Mouse (Mus musculus) olfactory bulb, adult 2 months (tissue): ENCODE measurements around the gene Cfap52. TPM values are rescaled to one million over a fixed set of nuclear protein-coding genes. Genes with fewer than 3 reads are reported as not detected.

Experiments used
- H3K27ac ChIP-seq: fragments of 200-500 bp; 2 replicates; pipeline ENCODE4 v1.5.1; 2012; ENCODE audit warnings: low read depth, low read length; ENCODE audit not compliant: insufficient read depth
- H3K4me1 ChIP-seq: fragments of 200-500 bp; 2 replicates; pipeline ENCODE4 v1.6.1; 2012; ENCODE audit warnings: low read length; ENCODE audit not compliant: control insufficient read depth, insufficient read depth
- H3K4me3 ChIP-seq: fragments of 200-500 bp; 2 replicates; pipeline ENCODE4 v1.5.1; 2012; ENCODE audit warnings: mild to moderate bottlenecking, low read depth, low read length, moderate library complexity; ENCODE audit not compliant: insufficient read depth
- CTCF ChIP-seq: fragments of 200-500 bp; IDR thresholded peaks from 2 replicates; pipeline ENCODE4 v1.5.1; 2012; ENCODE audit warnings: low read depth, mild to moderate bottlenecking, low read length, moderate library complexity; ENCODE audit not compliant: insufficient read depth
- POLR2A ChIP-seq: fragments of 200-500 bp; IDR thresholded peaks from 2 replicates; pipeline ENCODE4 v1.6.1; 2012; ENCODE audit warnings: mild to moderate bottlenecking, low read depth, low read length, moderate library complexity; ENCODE audit not compliant: insufficient read depth
- WGBS: fragments of 180-500 bp; shearing (Covaris S2); methylation state at CpG from one replicate; pipeline ENCODE4 v1.1.7; 2018; 5-methylcytosine and 5-hydroxymethylcytosine counted together
- polyA plus RNA-seq: library from polyadenylated mRNA; stranded (reverse); fragments of >200 nt; gene quantifications from 2 replicates; pipeline ENCODE4 v1.2.4, GENCODE M21; 2012; ENCODE audit warnings: low replicate concordance; ENCODE audit not compliant: missing spikeins, insufficient read depth, insufficient read length

The Cfap52 gene
- polyA plus RNA-seq, 1 experiment, result not detected

DNA sequence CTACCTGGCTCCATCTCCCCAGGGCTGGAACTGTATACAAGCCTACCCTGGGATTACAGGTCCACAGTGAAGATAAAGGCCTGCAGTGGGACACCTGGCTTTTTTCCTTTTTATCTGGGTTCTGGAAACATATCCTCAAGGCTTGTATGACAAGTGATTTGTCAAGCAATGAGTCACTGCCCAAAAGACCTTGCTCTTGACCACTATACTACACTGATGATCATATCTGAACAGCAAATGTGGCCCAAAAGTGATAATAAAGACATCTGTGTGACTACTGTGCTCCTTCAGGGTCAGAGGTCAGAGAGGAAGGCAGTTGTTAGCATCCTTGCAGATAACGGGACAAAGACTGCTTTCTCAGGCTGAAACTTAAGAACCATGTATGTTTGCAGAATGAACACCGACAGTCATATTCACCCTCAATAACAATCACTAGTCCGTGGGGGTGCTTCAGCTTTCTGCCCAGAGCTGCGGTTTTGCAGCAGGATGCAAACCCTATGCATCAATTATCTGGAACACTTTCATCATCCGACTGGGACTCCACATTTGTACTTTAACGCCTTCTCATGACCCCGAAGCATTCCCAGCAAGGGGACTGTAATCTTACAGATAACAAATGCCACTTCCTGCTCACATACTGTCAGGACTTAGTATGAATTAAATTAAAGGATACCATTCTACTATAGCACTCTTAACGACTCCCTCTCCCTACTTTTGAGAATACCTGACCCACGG, 45.1 kb downstream of the Cfap52 start:
- WGBS, result 86% methylated on average over 9 of the region's 9 CpGs
- no peak overlapping the region for H3K4me3 ChIP-seq
- peaks cover 16% of the 10 kb centered on the region for H3K4me1 ChIP-seq
- no peak overlapping the region for H3K27ac ChIP-seq
- TF ChIP-seq CTCF, result no peak
- no peak for TF ChIP-seq POLR2A

DNA sequence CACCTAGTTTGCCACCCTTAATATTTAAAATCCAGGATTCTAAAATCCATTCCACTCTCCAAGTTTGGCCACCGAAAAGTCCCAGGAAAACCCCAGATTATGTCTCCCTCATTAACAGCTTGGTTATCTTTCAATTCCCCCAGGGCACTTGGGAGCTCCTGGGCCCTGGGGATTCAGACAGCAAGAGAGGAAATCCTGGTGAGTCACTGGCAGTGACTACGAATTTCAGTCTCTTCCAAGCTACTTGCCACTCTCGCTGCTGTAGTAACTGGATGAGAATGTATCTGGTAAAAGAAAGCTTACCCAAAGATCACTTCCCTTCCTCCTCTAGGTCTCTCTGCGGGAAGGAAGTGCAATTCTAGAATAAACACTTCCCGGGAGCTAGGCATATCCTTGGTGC, 45.9 kb downstream of the Cfap52 start:
- H3K4me3 ChIP-seq, result no peak overlapping the region
- 76% methylated on average over 5 of the region's 5 CpGs for WGBS
- TF ChIP-seq POLR2A (no peak), CTCF (no peak)

DNA sequence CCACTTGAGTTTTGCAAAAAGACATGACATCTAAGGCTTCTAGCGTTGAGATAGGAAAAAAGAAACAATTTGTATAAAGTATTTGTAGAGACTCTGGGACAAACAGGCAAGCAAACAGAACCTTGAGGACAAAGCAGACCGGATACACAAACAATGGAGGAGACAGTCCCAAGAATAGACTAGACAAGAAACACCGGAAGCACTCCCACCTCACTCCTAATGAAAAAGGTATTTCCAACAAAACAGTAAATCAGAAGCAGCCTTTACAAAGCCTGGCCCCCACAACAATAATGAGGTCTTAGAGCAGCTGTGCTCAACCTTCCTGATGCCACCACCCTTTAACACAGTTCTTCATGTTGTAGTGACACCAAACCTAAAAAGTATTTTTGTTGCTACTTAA, 48.3 kb downstream of the Cfap52 start:
- WGBS, result 71% methylated on average over 3 of the region's 3 CpGs
- H3K4me3 ChIP-seq, result no peak overlapping the region
- H3K4me1 ChIP-seq, result peaks cover 9% of the 10 kb centered on the region
- no peak overlapping the region for H3K27ac ChIP-seq
- TF ChIP-seq POLR2A (no peak), CTCF (no peak)

More for the DNA sequence above, 45.9 kb downstream of the Cfap52 start:
- Histone ChIP-seq H3K27ac (no peak overlapping the region), H3K4me1 (peaks cover 16% of the 10 kb centered on the region)

DNA sequence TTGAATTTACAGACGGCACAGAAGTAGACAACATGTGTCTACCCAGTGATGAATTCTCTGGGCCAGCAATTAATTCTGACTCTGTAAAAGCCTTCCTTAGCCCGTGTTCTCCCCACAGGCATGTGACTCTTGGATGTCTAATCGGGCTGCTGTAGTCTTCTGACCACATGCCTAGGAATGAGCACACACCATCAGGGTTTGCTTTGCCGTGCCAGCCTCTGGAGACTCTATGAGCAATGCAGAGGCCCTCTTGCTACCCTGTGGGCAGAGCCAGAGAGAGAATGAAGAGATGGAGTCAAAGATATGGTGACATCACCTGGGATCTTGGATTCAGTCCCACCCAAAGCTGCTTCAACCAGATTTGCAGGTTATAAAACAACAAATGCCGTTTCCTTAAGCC, 54.4 kb downstream of the Cfap52 start:
- WGBS, result 87% methylated on average over 5 of the region's 5 CpGs
- no peak overlapping the region for H3K27ac ChIP-seq
- no peak overlapping the region for H3K4me3 ChIP-seq
- H3K4me1 ChIP-seq, result no peaks in the 10 kb centered on the region
- no peak for TF ChIP-seq CTCF
- no peak for TF ChIP-seq POLR2A

DNA sequence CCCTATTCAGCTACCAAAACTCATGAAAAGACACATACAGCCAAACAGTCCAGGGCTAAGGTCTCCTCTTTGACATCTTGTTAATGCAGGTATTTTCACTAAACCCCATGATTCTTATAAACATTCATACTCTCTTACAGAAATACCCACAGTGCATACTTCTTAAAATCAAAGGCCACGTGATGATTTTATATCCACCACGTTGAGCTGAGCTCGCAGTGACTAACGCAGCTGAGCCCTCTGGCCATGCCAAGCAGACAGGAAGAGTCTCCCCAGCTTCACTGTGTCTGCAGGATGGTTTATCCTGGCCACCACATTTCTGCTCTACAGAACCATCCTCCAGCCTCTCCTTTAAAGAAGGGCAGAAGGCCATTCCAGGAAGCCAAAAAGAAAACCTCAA, 61.7 kb downstream of the Cfap52 start:
- H3K4me1 ChIP-seq, result no peaks in the 10 kb centered on the region
- 91% methylated on average over 4 of the region's 4 CpGs for WGBS
- TF ChIP-seq CTCF (no peak), POLR2A (no peak)
- no peak overlapping the region for H3K4me3 ChIP-seq
- H3K27ac ChIP-seq, result no peak overlapping the region

DNA sequence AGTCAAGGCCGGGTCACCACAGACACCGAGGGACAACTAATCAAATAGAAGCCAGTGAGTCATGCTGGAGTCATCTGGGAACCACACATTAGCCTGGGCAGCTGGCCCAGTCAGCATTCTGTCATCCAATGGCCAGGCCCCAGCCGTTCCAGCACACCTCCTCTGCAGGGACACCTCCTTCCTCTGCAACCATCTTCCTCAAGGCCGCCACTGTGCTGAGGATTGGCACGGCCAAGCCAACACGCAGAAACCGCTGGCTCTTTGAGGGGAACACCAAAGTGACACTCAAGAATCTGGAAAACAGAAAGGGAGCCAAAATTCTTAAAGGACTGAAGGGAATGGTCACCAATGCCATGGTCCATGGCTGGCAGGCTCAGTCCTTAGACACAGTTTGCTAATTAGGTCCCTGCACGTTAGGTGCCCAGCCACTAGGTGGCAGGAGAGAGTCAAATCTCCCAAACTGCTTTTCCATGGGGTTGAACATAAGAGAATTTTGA, 68.3 kb downstream of the Cfap52 start:
- Histone ChIP-seq H3K27ac (no peak overlapping the region), H3K4me1 (peaks cover 9% of the 10 kb centered on the region; the same call in 1 of the 2 replicates), H3K4me3 (no peak overlapping the region)
- TF ChIP-seq CTCF (peak; percentile 40; the same call in 1 of the 2 replicates), POLR2A (no peak)
- 40% methylated on average over 8 of the region's 8 CpGs for WGBS

DNA sequence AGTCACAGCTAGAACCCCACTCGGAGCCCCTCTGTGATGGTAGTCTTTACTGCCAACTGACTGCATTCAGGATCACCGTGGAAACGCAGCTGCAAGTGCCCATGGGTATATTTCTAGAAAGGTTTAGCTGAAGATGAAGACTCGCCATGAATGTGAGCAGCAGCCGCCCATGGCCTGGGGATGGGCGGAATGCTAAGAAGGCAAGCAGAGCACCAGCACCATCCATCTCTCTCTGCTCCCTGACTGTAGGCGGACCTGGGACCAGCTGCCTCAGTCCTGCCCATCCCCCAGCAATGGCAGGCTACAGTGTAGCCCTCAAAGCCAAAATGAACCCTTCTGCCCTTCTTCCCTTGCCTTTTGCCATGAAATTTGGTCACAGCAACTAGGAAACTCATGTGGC, 69.8 kb downstream of the Cfap52 start:
- 49% methylated on average over 7 of the region's 7 CpGs for WGBS
- peaks cover 9% of the 10 kb centered on the region; the same call in 1 of the 2 replicates for H3K4me1 ChIP-seq
- no peak overlapping the region for H3K4me3 ChIP-seq
- TF ChIP-seq POLR2A (no peak), CTCF (no peak)
- H3K27ac ChIP-seq, result no peak overlapping the region

DNA sequence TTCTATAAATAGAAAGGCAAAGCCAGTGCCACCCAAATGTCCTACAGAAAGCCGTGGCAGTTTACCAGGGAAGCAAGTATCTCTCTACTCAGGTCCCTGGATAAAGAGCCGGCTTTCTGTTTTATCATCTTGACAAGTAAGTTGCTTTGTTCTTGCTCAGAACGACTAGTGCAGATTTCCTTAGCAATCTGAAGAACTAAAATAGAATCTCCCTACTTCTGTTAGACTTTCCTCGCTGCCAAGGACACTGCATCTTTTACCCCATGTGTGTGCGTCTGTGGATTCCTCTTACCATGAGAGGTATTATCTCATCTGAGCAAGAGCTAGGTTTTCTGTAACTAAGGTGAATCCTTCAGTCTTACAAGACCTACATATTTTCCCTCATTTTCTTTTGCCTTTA, 76.9 kb downstream of the Cfap52 start:
- TF ChIP-seq CTCF (no peak), POLR2A (no peak)
- peak overlapping the region; percentile 47 for H3K27ac ChIP-seq
- WGBS, result 43% methylated on average over 5 of the region's 5 CpGs
- no peak overlapping the region for H3K4me3 ChIP-seq
- H3K4me1 ChIP-seq, result no peaks in the 10 kb centered on the region

DNA sequence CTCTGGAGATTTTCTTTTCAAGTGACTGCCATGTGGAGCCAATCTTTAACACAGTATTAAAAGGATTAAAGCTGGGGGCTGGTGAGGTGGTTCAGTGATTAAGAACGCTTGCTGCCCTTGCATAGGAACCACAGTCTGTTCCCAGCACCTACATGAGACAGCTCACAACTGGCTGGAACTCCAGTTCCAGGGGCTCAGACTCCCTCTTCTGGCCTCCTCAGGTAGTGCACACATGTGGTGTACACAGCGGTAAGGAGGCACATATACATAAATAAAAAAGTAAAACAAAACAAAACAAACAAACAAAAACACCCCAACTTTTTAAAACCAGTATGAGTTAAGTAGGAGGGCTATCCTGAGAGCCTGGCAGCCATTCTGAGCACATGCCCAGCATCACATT, 79.5 kb downstream of the Cfap52 start:
- 85% methylated on average over 2 of the region's 2 CpGs for whole genome bisulfite sequencing
- Histone ChIP-seq H3K27ac (no peak overlapping the region), H3K4me3 (no peak overlapping the region), H3K4me1 (no peaks in the 10 kb centered on the region)
- TF ChIP-seq CTCF (no peak), POLR2A (no peak)

Other genes starting within 250 kb of the Cfap52 start
- not detected in 2 replicates for gene Glp2r, start 194.5 kb downstream of the Cfap52 start, polyA plus RNA-seq
- gene Gsg1l2, start 191.0 kb downstream of the Cfap52 start, polyA plus RNA-seq, result not detected in 2 replicates
- not detected in 2 replicates for gene Dhrs7c, start 167.5 kb downstream of the Cfap52 start, polyA plus RNA-seq
- gene Usp43, start 43.5 kb downstream of the Cfap52 start, polyA plus RNA-seq, result not detected in 2 replicates
- gene Stx8, start 542 bp upstream of the Cfap52 start, polyA plus RNA-seq, result not detected in 2 replicates